Mouse (Mus musculus): ENCODE data around the gene Parp6. TPM values are rescaled to one million over a fixed set of nuclear protein-coding genes. Genes with fewer than 3 reads are reported as not detected.

Parp6 gene
- total RNA-seq (2021): 100 to 1,000 TPM; 210 to 217 TPM

DNA sequence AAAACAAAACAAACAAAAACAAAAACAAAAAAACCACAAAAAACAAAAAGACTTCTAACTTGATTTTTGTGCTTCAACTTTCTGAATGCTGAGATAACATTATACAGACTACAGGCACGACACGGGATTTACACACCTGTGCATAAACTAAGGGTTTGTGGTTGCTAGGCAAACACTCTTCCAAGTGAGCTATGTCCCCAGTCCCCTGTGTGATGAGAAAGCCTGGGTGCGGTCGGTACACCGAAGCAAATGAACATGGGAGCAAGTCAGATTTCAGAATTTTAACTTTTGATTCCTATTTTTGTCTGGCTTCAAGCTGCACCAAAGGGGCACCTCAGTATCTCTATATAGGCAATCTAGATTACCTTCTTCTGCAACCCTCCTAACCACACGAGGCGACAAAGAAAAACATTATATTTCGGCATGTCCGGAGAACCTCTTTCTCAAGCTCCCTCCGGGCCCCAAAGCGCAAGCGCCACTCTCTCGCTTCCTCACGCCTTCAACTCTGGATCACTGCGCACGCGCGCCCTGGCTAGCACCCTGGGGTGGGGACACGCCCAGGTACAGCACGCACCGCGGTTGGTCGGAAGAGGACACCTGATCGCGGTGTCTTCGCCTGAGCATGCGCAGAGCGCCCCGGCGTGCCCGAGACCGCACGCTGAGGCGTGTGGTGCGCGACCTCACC is at the start of gene Parp6:
Gene Parp6 (plus strand): TSS at position 663 of the 685 bp plus-strand sequence.
- intact Hi-C loops (cut with DNase I): loop anchor here (5.0 kb wide), 1 partner anchor 36 kb away; no protein-coding TSS in a partner anchor
- peak; percentile 99 to 100 for DNase-seq (ENCODE audit: extremely low spot score in 1 of 2, low spot score in 2 of 2)

DNA sequence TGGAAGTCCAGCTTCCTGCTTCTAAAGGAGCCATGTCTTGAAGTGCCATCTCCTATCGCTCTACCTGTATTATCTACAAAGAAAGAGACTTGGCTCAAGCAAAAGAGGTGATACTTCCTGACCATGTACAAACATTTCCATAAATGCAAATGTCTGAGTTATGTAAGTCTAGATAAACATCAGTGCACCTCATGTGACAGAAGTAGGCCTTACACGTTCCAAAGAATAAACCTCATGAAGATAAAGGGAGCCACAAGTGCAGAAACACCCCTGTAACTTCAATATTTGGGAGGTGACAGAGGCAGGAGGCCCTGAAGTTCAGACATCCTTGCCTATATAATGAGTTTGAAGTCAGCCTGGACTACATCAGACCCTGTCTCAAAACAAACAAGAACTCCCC is 45.2 kb upstream of the Parp6 start:
- DNase-seq (ENCODE audit: extremely low spot score in 1 of 2, low spot score in 2 of 2): no peak
- intact Hi-C loops (cut with DNase I): no loop called here

DNA sequence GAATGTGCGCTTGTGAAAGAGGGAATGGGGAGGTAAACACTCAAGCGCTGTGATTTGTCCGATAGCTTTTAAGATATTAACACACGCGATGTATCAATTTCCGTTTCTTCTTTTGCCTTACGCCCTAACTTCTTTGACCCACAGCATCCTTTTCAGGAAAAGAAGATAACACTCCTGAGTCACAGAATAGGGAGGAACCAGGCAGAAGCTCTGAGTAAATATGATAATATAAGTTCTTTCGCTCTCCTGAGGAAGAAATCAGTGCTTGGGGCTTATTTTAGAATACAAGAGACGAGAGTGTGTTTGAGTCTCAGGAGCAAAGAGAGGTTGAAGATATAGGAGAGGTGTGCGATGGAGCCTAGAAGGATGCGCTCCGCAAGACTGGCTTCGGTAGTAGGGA is 39.7 kb upstream of the Parp6 start:
- DNase-seq (ENCODE audit: extremely low spot score in 1 of 2, low spot score in 2 of 2): no peak
- intact Hi-C loops (cut with DNase I): no loop called here

DNA sequence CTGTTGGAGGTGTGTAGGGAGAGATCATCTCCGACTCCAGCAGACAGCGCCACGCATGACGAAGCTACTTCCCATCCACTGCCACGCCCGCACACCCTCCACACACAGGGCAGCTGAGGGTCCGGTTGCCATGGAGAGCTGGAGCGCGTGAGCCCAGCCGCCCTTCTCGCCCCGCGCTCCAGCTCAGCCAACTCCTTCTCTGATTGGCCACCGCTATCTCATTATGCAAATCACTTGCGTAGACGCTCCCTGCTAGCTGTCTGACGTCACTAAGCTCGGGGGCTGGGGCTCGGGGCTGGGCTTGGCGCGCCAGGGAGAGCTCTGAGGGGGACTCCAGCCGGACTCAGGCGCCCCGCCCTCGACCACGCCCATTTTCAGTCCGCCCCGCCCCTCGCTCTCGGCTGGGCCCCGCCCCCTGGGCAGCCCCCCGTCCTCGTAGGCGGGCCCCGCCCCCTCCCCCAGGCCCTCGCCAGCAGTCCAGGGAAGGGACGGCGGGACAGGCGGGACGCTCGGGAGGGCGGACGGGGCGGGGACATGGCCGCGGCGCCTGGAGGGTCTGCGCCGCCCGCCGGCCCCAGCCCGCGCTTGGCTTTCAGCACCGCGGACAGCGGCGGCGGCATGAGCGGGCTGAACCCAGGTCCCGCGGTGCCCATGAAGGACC is 39.1 kb upstream of the Parp6 start, which contains the start of gene Celf6:
Gene Celf6 (plus strand): TSS at position 74 of the 661 bp plus-strand sequence.
- intact Hi-C loops (cut with DNase I): no loop called here
- peak; percentile 93 to 94 for DNase-seq (ENCODE audit: extremely low spot score in 1 of 2, low spot score in 2 of 2)

DNA sequence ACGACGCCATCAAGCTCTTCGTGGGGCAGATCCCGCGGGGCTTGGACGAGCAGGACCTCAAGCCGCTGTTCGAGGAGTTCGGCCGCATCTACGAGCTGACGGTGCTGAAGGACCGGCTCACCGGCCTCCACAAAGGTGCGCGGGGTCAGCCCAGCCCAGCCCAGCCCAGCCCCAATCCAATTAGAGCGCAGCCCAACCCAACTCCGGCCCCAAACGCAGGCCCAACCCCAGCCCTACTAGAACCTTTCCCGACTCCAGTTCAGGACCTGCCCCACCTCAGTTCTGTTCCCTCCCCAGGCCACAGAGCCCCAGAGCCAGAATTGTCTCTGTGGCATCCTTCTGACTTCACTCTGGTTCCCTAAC is 38.6 kb upstream of the Parp6 start:
- intact Hi-C loops (cut with DNase I): no loop called here

DNA sequence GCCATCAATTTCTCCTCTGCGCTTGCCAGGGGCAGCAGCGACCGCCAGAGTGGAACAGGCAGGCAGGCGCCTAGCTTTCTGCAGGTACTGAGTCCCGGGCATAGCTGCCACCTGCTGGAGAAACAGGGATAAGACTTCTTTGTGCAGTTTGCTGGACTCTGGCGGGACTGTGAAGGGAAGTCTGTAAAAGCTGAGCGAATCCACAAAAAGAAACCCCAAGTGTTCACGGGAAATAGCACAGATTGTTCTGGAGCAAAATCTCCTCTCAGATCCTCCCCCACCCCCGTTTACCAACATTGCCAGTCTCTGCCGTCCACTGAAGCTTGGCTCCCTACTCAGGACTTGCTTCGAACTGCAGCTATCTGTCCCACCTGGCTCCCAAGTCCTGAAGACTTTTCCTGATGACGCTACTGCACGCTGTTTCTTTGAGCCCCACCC is 32.2 kb upstream of the Parp6 start:
- DNase-seq (ENCODE audit: extremely low spot score in 1 of 2, low spot score in 2 of 2): peak; percentile 84 to 85
- intact Hi-C loops (cut with DNase I): no loop called here

More for the DNA sequence above, 38.6 kb upstream of the Parp6 start:
- DNase-seq (ENCODE audit: extremely low spot score in 1 of 2, low spot score in 2 of 2): no peak

DNA sequence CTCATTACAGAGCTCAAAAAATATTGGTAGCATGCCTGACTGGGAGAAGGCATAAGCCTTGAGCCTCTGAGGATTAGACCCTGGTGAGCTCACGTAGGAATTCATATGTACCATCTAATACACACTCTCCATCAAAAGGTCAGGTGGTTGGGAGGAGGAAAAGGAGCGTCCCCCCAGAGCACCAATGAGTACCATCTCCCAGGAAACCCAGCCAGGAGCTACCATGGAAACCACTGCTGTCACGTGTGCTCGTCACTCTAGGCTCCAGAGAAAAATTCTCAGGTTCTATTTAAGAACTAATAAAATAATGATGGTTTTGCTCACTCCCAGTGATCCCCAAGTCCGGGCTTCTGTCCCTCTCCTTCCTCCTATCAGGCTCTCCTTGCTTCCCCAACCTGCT is 28.8 kb upstream of the Parp6 start:
- peak in 1 of 2 experiments; percentile 41 for DNase-seq (ENCODE audit: extremely low spot score in 1 of 2, low spot score in 2 of 2)
- intact Hi-C loops (cut with DNase I): no loop called here

DNA sequence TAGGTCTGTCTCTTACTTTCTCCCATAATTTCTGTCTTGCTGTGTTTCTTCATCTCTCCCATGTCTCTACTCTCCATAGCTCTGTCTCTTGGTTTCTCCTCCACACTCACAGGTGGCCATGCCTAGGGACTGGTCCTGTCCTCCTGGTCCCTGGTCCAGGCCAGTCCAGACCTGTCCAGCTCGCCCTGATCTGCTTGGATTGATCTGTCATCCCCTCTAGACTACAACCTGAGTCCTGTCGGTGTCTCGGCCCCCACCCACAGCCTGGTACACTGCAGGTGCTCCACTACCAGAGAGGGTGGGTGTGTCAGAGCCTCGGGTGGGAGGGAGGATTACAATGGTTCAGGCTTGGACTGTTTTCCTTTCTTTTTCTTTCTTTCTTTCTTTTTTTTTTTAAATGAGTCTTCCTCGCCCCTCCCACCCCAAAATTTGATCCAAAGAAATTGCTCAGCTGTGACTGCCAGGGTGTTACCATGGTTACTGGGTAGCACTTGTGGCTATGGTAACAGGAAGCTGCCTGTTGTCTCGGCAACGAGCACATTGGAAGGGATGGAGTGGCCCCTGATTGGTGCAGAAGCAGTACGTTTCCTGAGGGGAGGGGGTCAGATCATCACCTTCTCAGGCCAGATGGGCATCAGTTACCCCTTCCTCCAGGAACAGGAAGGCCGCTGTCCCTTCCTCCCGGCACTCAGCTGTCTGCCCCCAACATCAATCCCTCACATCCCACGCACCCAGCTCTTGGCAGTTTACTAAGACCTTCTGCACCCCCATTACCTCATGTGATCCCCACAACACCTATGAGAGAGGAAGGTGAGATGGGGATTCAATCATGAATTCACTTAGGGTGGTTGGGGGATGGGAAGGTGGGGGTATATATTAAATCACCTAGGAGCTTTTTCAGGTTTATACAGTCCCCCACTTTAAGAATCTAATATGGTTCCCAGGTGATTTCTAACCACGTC is 28.1 kb upstream of the Parp6 start:
- DNase-seq (ENCODE audit: extremely low spot score in 1 of 2, low spot score in 2 of 2): peak; percentile 72 to 89

DNA sequence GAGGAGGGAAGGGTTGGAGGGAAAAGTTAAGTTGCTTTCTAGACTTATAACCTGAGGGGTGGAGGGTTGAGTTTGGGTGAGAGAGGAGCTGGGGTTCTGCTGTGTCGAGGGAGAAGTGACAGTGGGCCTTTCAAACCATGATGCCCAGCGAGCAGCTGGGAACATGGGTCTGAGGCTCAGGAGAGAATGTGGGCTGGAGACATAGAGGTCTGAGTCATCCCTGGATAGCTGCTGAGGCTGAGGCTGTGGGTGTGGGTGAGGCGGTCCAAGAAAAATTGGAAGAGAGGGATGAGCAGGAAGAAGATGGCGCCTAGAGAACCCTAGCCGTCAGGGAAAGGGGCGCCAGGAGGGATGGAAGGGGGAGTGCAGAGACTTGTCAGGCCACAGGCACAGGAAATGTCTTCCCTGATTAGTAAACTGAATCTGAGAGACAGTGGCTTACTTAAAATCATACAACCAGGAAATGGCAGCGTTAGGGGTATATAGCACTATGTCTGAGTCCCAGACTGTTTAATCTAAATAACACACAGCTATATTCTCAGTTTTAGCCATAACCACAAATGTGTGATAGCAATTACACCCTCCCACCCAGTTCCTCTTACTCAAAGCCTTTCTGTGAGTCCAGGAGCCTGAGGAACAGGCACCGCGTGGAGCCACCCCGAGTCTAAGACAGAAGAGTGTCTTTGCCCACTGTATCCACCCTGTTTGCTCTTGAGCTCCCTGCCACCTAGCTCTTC is 27.2 kb upstream of the Parp6 start:
- DNase-seq (ENCODE audit: extremely low spot score in 1 of 2, low spot score in 2 of 2): peak in 1 of 2 experiments; percentile 31
- intact Hi-C loops (cut with DNase I): no loop called here

More for the DNA sequence above, 28.1 kb upstream of the Parp6 start:
- intact Hi-C loops (cut with DNase I): no loop called here

DNA sequence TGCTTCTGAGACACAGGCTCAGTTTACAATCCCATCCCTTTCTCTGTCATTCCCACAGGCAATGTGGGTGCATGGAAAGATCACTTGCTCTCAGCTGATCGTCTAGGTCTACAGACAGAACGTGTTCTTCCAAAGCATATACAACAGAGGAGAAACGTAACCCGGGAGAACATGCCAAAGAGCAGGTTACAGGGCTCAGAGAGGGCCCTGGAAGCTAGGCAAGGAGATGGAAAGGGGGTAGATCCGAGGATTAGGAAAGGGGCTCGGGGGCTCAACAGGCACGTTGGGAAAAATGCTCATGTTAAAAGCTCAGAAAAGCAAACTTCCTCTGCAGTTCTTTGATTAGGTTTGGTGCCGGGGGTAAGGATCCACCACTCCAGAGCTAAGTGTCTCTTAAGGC is 15.4 kb upstream of the Parp6 start:
- intact Hi-C loops (cut with DNase I): no loop called here

DNA sequence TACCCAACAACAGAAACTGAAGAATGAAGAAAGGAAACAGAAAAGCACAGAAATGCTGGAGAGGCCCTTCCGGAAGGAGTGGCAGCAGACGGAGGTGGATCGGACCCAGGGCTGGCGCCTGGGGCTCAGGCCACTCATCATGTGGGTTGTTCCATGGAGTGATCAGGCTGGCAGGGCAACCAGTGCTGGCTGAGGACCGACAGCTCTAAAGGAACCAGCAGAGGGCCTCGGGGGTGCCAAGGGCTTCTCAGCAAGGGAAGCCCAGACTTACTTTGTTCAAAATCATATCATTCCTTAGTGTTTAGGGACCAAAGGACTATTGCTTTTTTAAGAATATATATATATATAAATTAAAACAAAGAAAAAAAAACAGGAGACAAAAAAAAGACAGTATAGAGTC is 11.1 kb upstream of the Parp6 start:
- DNase-seq (ENCODE audit: extremely low spot score in 1 of 2, low spot score in 2 of 2): no peak
- intact Hi-C loops (cut with DNase I): no loop called here

More for the DNA sequence above, 15.4 kb upstream of the Parp6 start:
- no peak for DNase-seq (ENCODE audit: extremely low spot score in 1 of 2, low spot score in 2 of 2)

DNA sequence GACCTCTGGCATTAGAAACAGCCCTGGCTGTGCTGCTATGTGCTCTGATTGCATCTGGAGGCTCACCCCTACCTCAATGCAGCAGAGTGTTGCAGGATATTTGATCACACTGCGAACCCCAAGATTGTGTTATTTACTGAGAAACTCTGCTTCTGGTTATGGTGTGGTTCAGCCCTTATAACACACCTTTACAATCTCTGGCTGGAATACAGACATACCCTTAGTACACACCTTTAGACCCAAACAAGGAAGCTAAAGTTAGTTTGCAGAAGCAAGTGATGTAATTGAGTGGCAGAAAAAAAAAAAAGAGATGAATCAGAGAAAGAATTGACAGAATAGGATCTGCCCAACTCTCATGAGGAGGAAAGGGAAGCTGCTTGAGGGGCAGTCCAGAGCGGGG is 6.1 kb upstream of the Parp6 start:
- DNase-seq (ENCODE audit: extremely low spot score in 1 of 2, low spot score in 2 of 2): no peak
- intact Hi-C loops (cut with DNase I): no loop called here

DNA sequence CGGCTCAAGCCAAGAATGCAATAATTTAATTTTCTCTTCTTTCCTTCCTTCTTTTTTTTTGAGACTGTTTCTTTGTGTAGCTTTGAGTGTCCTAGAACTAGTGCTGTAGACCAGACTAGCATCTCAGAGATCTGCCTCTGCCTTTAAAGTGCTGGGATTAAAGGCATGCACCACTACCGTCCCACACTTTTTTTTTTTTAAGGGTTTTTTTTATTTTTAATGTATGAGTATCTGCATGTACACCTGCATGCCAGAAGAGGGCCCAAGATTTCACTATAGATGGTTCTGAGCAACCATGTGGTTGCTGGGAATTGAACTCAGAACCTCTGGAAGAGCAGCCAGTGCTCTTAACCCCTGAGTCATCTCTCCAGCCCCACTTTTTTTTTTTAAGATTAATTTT is 1.3 kb upstream of the Parp6 start:
- DNase-seq (ENCODE audit: extremely low spot score in 1 of 2, low spot score in 2 of 2): no peak
- intact Hi-C loops (cut with DNase I): loop anchor here (5.0 kb wide), 1 partner anchor 37 kb away; no protein-coding TSS in a partner anchor

DNA sequence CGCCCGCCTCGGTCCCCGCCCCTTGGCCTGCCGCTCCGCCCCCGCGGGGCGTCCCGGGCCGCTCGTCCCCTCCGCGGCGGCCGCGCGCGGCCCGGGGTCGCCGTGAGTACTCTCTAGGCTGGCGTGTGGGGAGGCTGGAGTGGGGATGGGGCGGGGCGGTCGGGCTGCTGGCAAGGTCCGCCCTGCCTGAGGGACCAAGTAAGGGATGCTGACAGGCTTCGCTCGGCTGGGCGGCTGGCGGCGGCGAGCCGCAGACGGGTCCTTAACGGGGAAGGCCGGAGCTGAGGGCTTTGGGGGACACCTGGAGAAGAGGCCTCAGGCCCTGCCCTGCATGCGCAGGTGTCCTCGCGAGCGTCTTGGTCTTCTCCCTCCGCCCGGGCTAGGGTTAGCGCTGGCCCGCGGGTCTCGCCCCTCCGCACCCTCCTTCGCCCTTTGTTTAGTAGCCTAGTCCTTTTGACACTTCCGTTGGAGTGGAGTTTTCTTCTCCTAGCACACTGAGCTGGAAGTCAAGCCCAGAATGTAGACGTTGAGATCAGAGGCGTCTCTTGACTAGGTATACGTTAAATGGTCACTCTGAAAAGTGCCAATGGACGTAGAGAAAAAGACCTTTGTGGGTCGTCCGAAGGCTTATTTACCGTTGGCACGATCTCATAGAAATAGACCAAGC is 356 bp downstream of the Parp6 start:
- DNase-seq (ENCODE audit: extremely low spot score in 1 of 2, low spot score in 2 of 2): peak in 1 of 2 experiments; percentile 11
- intact Hi-C loops (cut with DNase I): loop anchor here (5.0 kb wide), 1 partner anchor 35 kb away; no protein-coding TSS in a partner anchor

DNA sequence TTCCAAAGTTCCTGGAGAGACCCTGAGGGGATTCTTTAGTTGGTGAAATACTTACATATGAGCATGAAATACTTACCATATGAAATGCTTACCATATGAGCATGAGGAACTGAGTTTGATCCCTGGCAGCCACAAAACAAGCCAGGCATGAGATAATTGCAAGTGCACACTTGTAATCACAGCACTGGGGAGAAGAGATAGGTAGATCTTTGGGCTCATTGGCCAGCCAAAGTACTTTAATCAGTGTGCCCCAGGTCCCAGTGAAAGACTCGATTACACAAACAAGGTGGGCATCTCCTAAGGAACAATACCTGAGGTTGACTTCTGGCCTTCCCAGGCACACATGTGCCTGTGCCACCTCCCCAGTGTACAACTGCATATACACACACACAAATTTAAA is 21.3 kb downstream of the Parp6 start:
- intact Hi-C loops (cut with DNase I): no loop called here
- DNase-seq (ENCODE audit: extremely low spot score in 1 of 2, low spot score in 2 of 2): no peak

DNA sequence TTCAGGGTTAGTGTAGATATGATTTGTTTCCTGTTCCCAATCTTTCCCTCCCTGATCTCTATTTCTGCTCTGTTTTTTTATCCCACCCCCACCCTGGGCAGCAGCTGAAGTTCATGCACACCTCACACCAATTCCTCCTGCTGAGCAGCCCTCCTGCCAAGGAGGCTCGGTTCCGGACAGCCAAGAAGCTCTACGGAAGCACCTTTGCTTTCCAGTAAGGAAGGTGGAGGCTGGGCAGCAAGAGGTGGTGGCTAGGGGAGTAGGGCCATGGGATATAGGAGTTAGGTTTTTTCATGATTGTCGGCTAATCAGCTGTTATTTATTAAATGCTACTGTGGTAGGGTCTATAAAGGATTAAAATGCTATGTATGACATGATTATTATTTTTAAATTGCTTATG is 22.9 kb downstream of the Parp6 start:
- no peak for DNase-seq (ENCODE audit: extremely low spot score in 1 of 2, low spot score in 2 of 2)
- intact Hi-C loops (cut with DNase I): loop anchor here (10.0 kb wide), 1 partner anchor 225 kb away; no protein-coding TSS in a partner anchor

DNA sequence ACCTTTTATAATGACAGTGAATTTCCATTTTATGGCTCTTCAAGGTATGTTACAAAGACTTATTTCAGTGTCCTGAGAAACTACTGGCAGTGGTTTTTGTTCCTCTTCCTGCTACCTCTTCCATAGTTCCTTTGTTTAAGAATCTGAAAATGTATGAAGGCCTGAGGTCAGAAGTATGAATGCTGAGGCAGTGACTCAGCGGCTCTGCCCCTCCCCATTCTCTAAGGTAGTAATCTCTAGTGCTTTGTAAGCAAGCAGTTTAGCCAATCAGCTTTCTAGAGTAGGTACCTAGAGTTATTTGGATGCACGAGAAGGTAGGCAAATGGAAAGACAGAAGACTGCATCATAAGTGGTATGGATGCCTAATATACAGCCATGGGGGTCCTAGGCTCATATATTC is 24.2 kb downstream of the Parp6 start:
- intact Hi-C loops (cut with DNase I): loop anchor here (10.0 kb wide), 1 partner anchor 223 kb away; no protein-coding TSS in a partner anchor

DNA sequence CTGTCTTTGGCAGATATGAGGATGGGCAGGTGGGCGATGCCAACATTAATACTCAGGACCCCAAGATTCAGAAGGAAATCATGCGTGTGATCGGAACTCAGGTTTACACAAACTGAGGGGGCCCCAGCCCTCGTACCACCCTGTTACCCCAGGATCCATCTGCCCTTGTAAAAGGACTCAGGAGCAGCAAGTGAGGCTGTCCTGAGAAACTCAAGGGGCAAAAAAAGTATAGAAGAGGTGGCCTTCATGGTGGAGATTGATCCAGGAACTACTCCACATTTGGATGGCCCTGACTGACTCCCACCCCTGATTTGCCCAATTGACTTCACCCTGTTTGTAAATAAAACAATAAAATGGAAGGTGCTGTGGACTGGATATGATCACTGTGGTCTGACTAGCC is 32.8 kb downstream of the Parp6 start:
- DNase-seq (ENCODE audit: extremely low spot score in 1 of 2, low spot score in 2 of 2): no peak
- intact Hi-C loops (cut with DNase I): loop anchor here (5.0 to 10.0 kb wide), 2 partner anchors 33 to 215 kb away; partner anchors contain the start of gene Parp6

More for the DNA sequence above, 24.2 kb downstream of the Parp6 start:
- DNase-seq (ENCODE audit: extremely low spot score in 1 of 2, low spot score in 2 of 2): no peak

Measured in left cerebral cortex, postnatal 10 days (tissue).